ENCODE assay signal across 8 mouse cellular contexts in the genomic region with DNA sequence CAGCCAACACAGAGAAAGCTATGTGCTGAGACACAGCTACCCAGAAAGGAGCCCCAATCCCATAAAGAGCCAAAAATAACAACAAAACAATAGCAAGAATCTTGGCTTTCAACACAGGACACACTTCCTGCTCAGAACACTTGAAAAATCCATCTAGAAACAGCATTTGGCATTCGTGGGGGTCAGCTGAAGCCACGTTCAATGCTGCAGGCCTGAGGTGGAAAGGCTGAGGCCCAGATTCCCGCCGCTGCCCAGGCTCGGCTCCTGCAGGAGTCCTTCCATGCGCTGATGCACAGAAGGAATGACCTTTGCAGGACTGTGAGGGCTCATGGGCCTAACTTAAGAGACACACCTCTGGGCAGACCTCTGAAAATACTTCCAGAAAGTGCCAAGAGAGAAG.
DNase-seq lines count a peak whose midpoint lies in the region; ATAC-seq lines count a peak whose summit lies in the region.

No protein-coding gene starts in this region.

- H3K4me1 ChIP-seq in hindbrain, embryonic 13.5 days (replicated peaks) = peaks cover 15% of the 10 kb centered on the region
- H3K4me1 ChIP-seq in hindbrain, embryonic 16.5 days (ENCODE audit: control insufficient read depth, insufficient read depth, low read depth, low read length) = 0 out of 2 replicates have a peak, but pooled peaks cover 3% of the 10 kb centered on the region
- peaks cover 23% of the 10 kb centered on the region for H3K4me1 ChIP-seq in heart, embryonic 10.5 days
- H3K4me1 ChIP-seq in kidney, embryonic 14.5 days (ENCODE audit: control insufficient read depth, insufficient read depth, low read length) = peaks cover 17% of the 10 kb centered on the region

- WGBS in hindbrain, embryonic 13.5 days = 78% methylated on average over 6 of the region's 6 CpGs
- WGBS in hindbrain, embryonic 16.5 days = 54% methylated on average over 6 of the region's 6 CpGs
- 63% methylated on average over 6 of the region's 6 CpGs for WGBS in heart, embryonic 10.5 days
- 36% methylated on average over 6 of the region's 6 CpGs for WGBS in kidney, embryonic 14.5 days

- peak; percentile 32 for DNase-seq in adipocyte (ENCODE audit: low spot score)
- DNase-seq in heart, embryonic 10.5 days (ENCODE audit: low spot score) = no peak
- no peak for DNase-seq in spleen, adult 12 weeks (ENCODE audit: low spot score)
- no peak for DNase-seq in thymus, postnatal 0 days (ENCODE audit: low spot score)
- no peak for DNase-seq in urinary bladder, postnatal 36 days (ENCODE audit: low spot score in 2 of 2)

- H3K4me3 ChIP-seq in hindbrain, embryonic 13.5 days = no peak overlapping the region
- H3K4me3 ChIP-seq in hindbrain, embryonic 16.5 days (ENCODE audit: low read length) = no peak overlapping the region
- H3K4me3 ChIP-seq in heart, embryonic 10.5 days = no peak overlapping the region
- no peak overlapping the region for H3K4me3 ChIP-seq in kidney, embryonic 14.5 days (ENCODE audit: low read length)

- H3K27ac ChIP-seq in hindbrain, embryonic 13.5 days = peak overlapping the region; percentile 30; the same call in 1 of the 2 replicates
- H3K27ac ChIP-seq in hindbrain, embryonic 16.5 days (ENCODE audit: low read depth, low read length) = no peak overlapping the region
- H3K27ac ChIP-seq in heart, embryonic 10.5 days = peak overlapping the region; percentile 11; the same call in 1 of the 2 replicates
- peak overlapping the region; percentile 12; the same call in 1 of the 2 replicates for H3K27ac ChIP-seq in kidney, embryonic 14.5 days (ENCODE audit: low read depth, low read length)

- no peak for ATAC-seq in hindbrain, embryonic 13.5 days (ENCODE audit: low FRiP score)
- ATAC-seq in hindbrain, embryonic 16.5 days = no peak
- 0 out of 2 replicates have a peak, but pooled peaks have one; percentile 45 for ATAC-seq in kidney, embryonic 14.5 days (ENCODE audit: low FRiP score, low TSS enrichment)

- no peaks in the 10 kb centered on the region for H3K9me3 ChIP-seq in hindbrain, embryonic 13.5 days
- H3K9me3 ChIP-seq in hindbrain, embryonic 16.5 days (ENCODE audit: control insufficient read depth, low read length) = no peaks in the 10 kb centered on the region
- H3K9me3 ChIP-seq in heart, embryonic 10.5 days = no peaks in the 10 kb centered on the region
- H3K9me3 ChIP-seq in kidney, embryonic 14.5 days (ENCODE audit: control insufficient read depth, low read length) = no peaks in the 10 kb centered on the region

- H3K9ac ChIP-seq in hindbrain, embryonic 13.5 days = no peak overlapping the region
- no peak overlapping the region for H3K9ac ChIP-seq in hindbrain, embryonic 16.5 days (ENCODE audit: low read depth, low read length)
- H3K9ac ChIP-seq in kidney, embryonic 14.5 days (ENCODE audit: low read depth, low read length) = no peak overlapping the region

- no peak overlapping the region for H3K4me2 ChIP-seq in hindbrain, embryonic 13.5 days
- no peak overlapping the region for H3K4me2 ChIP-seq in hindbrain, embryonic 16.5 days (ENCODE audit: low read length)
- H3K4me2 ChIP-seq in kidney, embryonic 14.5 days (replicated peaks; ENCODE audit: low read depth, low read length) = no peak overlapping the region

- H3K27me3 ChIP-seq in hindbrain, embryonic 13.5 days = no peaks in the 10 kb centered on the region
- H3K27me3 ChIP-seq in hindbrain, embryonic 16.5 days (replicated peaks; ENCODE audit: control insufficient read depth, insufficient read depth, low read length) = no peaks in the 10 kb centered on the region
- no peaks in the 10 kb centered on the region for H3K27me3 ChIP-seq in heart, embryonic 10.5 days (ENCODE audit: insufficient read depth, poor library complexity, severe bottlenecking)
- no peaks in the 10 kb centered on the region for H3K27me3 ChIP-seq in kidney, embryonic 14.5 days (ENCODE audit: control insufficient read depth, insufficient read depth, low read length)

- no peaks in the 10 kb centered on the region for H3K36me3 ChIP-seq in hindbrain, embryonic 13.5 days
- no peaks in the 10 kb centered on the region for H3K36me3 ChIP-seq in hindbrain, embryonic 16.5 days (ENCODE audit: control insufficient read depth, insufficient read depth, low read length)
- H3K36me3 ChIP-seq in heart, embryonic 10.5 days = no peaks in the 10 kb centered on the region
- no peaks in the 10 kb centered on the region for H3K36me3 ChIP-seq in kidney, embryonic 14.5 days (ENCODE audit: control insufficient read depth, insufficient read depth, low read length)
